Mouse (Mus musculus): ENCODE data around the gene Bach2. TPM values are rescaled to one million over a fixed set of nuclear protein-coding genes. Genes with fewer than 3 reads are reported as not detected.

Bach2 gene
- total RNA-seq, 2 experiments from 2014 or later = 13.2 to 14.4 TPM

- DNase-seq (ENCODE audit: low spot score in 2 of 2) = no peak
Measured at GRCm38 (mm10) chr4:32355935-32356617, 117.5 kb downstream of the Bach2 start.

- DNase-seq (ENCODE audit: low spot score in 2 of 2) = no peak
Measured at GRCm38 (mm10) chr4:32357996-32358600, 119.5 kb downstream of the Bach2 start.

- no peak for DNase-seq (ENCODE audit: low spot score in 2 of 2)
Measured at GRCm38 (mm10) chr4:32358602-32359464, 120.2 kb downstream of the Bach2 start.

GRCm38 (mm10) chr4:32359634-32360033 is 121.0 kb downstream of the Bach2 start:
- no peak for DNase-seq (ENCODE audit: low spot score in 2 of 2)

GRCm38 (mm10) chr4:32360496-32360895 is 121.9 kb downstream of the Bach2 start:
- no peak for DNase-seq (ENCODE audit: low spot score in 2 of 2)

- DNase-seq (ENCODE audit: low spot score in 2 of 2) = no peak
Measured at GRCm38 (mm10) chr4:32363488-32363984, 124.9 kb downstream of the Bach2 start.

GRCm38 (mm10) chr4:32365144-32365907 is 126.7 kb downstream of the Bach2 start:
- no peak for DNase-seq (ENCODE audit: low spot score in 2 of 2)

- no peak for DNase-seq (ENCODE audit: low spot score in 2 of 2)
Measured at GRCm38 (mm10) chr4:32366176-32366575, 127.6 kb downstream of the Bach2 start.

GRCm38 (mm10) chr4:32368345-32368744 is 129.7 kb downstream of the Bach2 start:
- no peak for DNase-seq (ENCODE audit: low spot score in 2 of 2)

- peak; percentile 43 to 70 for DNase-seq (ENCODE audit: low spot score in 2 of 2)
Measured at GRCm38 (mm10) chr4:32373085-32373484, 134.5 kb downstream of the Bach2 start.

- DNase-seq (ENCODE audit: low spot score in 2 of 2) = no peak
Measured at GRCm38 (mm10) chr4:32373527-32373926, 134.9 kb downstream of the Bach2 start.

GRCm38 (mm10) chr4:32374751-32375582 is 136.4 kb downstream of the Bach2 start:
- no peak for DNase-seq (ENCODE audit: low spot score in 2 of 2)

GRCm38 (mm10) chr4:32375721-32376526 is 137.3 kb downstream of the Bach2 start:
- no peak for DNase-seq (ENCODE audit: low spot score in 2 of 2)

GRCm38 (mm10) chr4:32376527-32376948 is 137.9 kb downstream of the Bach2 start:
- no peak for DNase-seq (ENCODE audit: low spot score in 2 of 2)

GRCm38 (mm10) chr4:32379140-32379539 is 140.5 kb downstream of the Bach2 start:
- no peak for DNase-seq (ENCODE audit: low spot score in 2 of 2)

- DNase-seq (ENCODE audit: low spot score in 2 of 2) = no peak
Measured at GRCm38 (mm10) chr4:32381666-32382381, 143.2 kb downstream of the Bach2 start.

GRCm38 (mm10) chr4:32385121-32385520 is 146.5 kb downstream of the Bach2 start:
- no peak for DNase-seq (ENCODE audit: low spot score in 2 of 2)

GRCm38 (mm10) chr4:32385623-32386022 is 147.0 kb downstream of the Bach2 start:
- no peak for DNase-seq (ENCODE audit: low spot score in 2 of 2)

GRCm38 (mm10) chr4:32386346-32386745 is 147.7 kb downstream of the Bach2 start:
- DNase-seq (ENCODE audit: low spot score in 2 of 2) = no peak
